Mouse (Mus musculus): ENCODE data around the gene Taf12. TPM values are rescaled to one million over a fixed set of nuclear protein-coding genes. Genes with fewer than 3 reads are reported as not detected.

Gene Taf12
- polyA plus RNA-seq, 2 experiments from 2014 or later, result 74.6 to 89.5 TPM

DNA sequence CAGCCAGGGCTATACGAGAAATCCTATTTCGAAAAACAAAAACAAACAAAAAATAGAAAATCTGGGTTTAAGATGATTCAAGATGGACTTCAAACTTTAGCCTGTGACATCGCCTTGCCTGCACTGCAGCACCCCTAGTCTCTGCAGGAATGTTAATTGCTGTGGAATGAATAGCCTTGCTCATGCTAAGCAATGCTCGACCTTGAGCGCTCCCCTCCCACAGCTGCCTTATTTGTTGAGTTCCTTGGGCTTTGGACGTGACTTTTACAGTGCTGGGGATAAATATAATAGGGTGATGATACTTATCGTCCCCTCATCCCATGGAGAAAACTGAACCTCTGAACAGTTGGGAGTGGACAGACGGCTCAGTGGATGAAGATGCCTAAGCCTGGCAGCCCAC is 41.5 kb downstream of the Taf12 start:
- ATAC-seq, result no peak

- ATAC-seq, result no peak
Measured at GRCm38 (mm10) chr4:132326481-132326880, 52.3 kb downstream of the Taf12 start.

GRCm38 (mm10) chr4:132328391-132328982 is 54.3 kb downstream of the Taf12 start:
- no peak for ATAC-seq

GRCm38 (mm10) chr4:132329115-132329834 is 55.1 kb downstream of the Taf12 start, which contains the start of gene Trnau1ap:
Gene Trnau1ap (minus strand): TSS chr4:132329538.
- peak; percentile 96 for ATAC-seq

GRCm38 (mm10) chr4:132329835-132330354 is 55.7 kb downstream of the Taf12 start:
- ATAC-seq, result no peak

DNA sequence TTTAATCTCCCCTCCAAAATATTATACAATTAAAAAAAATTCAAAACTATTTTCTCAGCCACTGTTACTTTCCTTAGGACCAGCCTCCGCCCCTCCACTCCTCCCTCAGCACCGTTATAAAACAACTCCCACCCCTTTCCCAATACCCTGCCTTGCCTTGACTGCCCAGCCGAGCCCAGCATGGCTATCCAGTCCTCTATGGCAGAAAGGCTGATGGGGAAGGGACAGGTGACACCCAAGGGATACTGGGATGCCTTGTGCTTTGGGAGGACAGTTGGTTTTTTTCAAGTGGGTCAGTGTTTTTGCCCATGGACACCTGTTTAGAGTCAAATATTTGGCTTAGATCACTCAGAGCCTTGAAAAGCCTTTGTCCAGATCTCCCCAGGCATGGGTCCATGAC is 57.8 kb downstream of the Taf12 start:
- no peak for ATAC-seq

DNA sequence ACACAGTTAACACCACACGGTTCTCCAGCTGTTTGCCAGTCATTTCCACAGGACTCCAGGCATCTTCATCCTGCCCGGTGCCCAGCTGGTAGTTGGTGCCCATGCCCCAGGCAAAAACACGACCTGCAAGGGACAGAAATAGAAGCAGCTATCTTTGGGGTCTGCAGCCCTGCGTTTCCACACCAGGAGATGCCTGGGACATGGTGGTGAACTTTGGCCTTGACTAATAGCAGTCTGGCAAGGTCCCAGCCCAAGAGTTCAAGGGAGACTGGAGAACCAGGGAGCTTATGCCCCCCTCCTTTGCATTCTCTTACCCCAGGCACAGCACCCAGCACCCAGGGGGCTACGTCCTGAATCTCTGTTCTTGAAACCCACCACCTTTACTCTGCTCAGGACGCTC is 58.7 kb downstream of the Taf12 start:
- no peak for ATAC-seq

DNA sequence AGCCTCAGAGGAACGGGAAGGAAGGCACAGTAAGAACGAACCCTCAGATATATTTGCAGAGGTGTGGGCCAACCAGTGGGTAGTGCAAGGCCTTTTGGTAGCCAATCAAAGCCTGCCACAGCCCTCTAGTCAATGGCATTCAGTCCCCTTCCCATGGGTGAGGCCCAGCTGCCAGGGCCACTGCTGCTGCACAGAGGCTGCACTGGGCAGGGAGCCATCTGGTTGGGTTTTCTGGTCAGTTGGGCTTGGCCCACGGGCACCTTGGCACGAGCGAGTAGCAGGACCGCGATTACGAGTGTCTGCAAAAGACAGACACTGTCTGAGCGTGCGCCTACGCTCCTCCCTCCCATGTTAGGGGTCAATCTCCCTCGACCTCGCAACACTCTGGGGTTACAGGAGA is 64.8 kb downstream of the Taf12 start:
- no peak for ATAC-seq

DNA sequence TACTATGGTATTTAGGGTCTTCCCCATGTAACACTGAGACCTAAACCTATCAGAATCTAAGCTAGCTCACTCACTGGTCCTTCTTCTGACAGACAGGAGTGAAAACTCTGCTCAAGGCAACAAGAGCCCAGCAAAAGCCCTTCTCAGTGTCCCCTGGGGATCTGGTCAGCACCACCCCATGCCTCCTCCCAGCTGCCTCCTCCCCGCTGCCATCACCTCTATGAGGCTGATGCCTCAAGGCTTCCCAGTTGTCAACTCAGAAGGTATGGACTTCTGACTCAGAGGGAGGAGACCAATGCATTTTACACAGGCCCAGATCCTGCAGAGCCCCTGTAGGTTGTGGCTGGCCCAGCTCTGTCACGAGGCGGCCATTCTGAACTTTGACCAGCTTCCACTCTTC is 67.3 kb downstream of the Taf12 start:
- ATAC-seq, result no peak

DNA sequence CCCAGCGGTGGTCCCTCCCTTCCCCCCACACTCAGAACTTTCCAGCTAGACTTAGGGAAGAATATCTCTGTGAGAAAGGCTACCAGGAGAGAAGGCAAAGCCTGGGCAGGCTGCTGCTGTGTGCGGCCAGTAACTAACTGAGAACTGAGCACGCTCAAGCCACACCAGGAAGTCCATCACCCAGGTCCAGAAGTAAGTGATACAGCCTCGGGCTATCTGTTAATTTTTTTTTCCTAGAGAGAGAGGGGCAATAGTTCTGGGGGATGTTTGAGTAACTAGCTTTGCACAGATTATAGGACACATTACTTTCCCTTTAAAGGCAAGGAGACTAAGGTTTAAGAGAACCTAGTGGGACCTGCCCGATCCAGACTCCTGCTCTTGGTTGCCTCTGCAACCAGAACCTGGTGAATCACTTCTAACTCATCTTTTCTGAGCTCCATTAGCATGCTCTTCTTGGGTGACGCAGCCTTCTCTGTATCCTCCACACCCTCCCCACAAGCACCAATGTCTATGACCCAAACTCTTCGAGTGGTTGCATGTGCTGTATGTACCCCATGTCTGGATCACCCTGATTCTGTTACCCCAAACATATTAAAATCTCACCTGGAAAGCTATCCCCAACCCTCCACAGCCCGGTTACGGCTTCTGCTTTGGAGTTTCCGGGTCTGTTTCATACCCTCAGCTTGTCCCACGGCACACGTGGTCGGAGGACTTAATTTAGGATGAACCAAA is 70.4 kb downstream of the Taf12 start:
- ATAC-seq, result peak; percentile 30

Other genes starting within 250 kb of the Taf12 start
- not detected for gene Gm10300, start 199.7 kb upstream of the Taf12 start, polyA plus RNA-seq (2017; shearing (Covaris generic))
- 10 to 100 TPM; 26.9 to 27.1 TPM for gene Epb41, start 199.1 kb upstream of the Taf12 start, polyA plus RNA-seq (2017; shearing (Covaris generic))
- not detected for gene Oprd1, start 129.9 kb upstream of the Taf12 start, polyA plus RNA-seq (2017; shearing (Covaris generic))
- gene Ythdf2, start 62.1 kb upstream of the Taf12 start, polyA plus RNA-seq (2017; shearing (Covaris generic)), result 100 to 1,000 TPM in 1 of 2 experiments, 10 to 100 TPM in 1; 91.1 to 128 TPM
- gene Gmeb1, start 12.8 kb upstream of the Taf12 start, polyA plus RNA-seq (2017; shearing (Covaris generic)), result 10 to 100 TPM; 13.8 to 13.9 TPM
- gene Rab42, start 29.0 kb downstream of the Taf12 start, polyA plus RNA-seq (2017; shearing (Covaris generic)), result not detected
- 10 to 100 TPM; 36.0 to 41.5 TPM for gene Trnau1ap, start 55.2 kb downstream of the Taf12 start, polyA plus RNA-seq (2017; shearing (Covaris generic))
- gene Rcc1, start 79.2 kb downstream of the Taf12 start, polyA plus RNA-seq (2017; shearing (Covaris generic)), result 10 to 100 TPM in 1 of 2 experiments, 1 to 10 TPM in 1; 9.5 to 25.2 TPM
- 1 to 10 TPM; 3.8 to 4.7 TPM for gene Phactr4, start 148.1 kb downstream of the Taf12 start, polyA plus RNA-seq (2017; shearing (Covaris generic))
- 10 to 100 TPM; 27.4 to 30.8 TPM for gene Med18, start 189.5 kb downstream of the Taf12 start, polyA plus RNA-seq (2017; shearing (Covaris generic))
- 1 to 10 TPM; 1.7 to 5.4 TPM for gene Sesn2, start 236.1 kb downstream of the Taf12 start, polyA plus RNA-seq (2017; shearing (Covaris generic))

All from activated CD4-positive, CD25-positive, alpha-beta regulatory T cell, adult 4 months (primary cell).